Mouse (Mus musculus): ENCODE measurements at regions not wholly inside any gene's neighbourhood (a gene's known extent, or its start where the extent isn't known, plus 50 kb on each side); places are given as distances from the start of the nearest gene placed in this dataset.

DNA sequence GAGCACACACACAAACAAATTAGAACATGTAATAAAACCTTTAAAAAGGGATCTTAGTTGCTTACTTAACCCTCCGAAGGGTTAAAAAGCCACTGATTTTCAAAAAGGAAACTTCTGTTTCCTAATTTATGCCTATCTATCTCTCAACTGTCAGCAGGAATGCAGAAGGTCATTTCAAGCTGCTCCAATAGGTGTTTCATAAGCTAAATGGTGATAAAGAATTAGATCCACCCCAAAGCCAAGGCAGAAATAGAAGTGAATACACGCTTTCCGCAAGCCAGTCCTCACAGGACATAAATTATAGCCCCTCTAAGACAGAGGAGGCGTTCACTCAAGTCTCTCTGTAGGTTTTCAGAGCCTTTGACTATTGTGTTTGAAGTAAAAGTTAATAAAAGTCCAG lies 112.2 kb downstream of the Rab11fip2 start:
- 68% methylated on average over 4 of the region's 4 CpGs for WGBS
- Histone ChIP-seq H3K36me3 (no peaks in the 10 kb centered on the region), H3K27ac (no peak overlapping the region), H3K4me3 (replicated peaks) (no peak overlapping the region), H3K4me1 (no peaks in the 10 kb centered on the region), H3K27me3 (replicated peaks) (no peaks in the 10 kb centered on the region), H3K9ac (no peak overlapping the region), H3K9me3 (no peaks in the 10 kb centered on the region), H3K4me2 (no peak overlapping the region)
- ATAC-seq (ENCODE audit: insufficient read depth, low FRiP score, low read depth) = no peak

DNA sequence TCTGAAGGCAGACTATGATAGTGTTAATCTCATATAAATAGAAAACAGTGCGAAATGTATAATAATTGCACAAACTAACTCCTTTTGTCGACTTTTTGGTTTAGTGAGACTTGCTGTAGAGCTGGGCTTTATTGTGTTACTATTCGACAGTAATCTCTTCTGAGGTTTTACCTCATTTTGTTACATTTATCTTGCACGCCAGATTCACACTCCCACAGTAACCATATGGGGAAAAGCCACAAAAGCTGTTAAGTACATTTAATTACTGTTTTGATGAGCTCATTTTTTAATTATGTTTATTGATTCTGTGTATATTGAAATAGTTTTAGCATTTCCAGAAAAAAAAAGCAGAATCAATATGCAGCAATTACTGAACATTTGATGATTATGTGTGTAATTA lies 106.3 kb downstream of the Rab11fip2 start:
- H3K27me3 ChIP-seq (replicated peaks) = no peaks in the 10 kb centered on the region
- H3K9me3 ChIP-seq = no peaks in the 10 kb centered on the region
- no peaks in the 10 kb centered on the region for H3K36me3 ChIP-seq
- no peak overlapping the region for H3K9ac ChIP-seq
- no peak overlapping the region for H3K4me3 ChIP-seq (replicated peaks)
- ATAC-seq (ENCODE audit: insufficient read depth, low FRiP score, low read depth) = no peak
- no peak overlapping the region for H3K4me2 ChIP-seq
- no peaks in the 10 kb centered on the region for H3K4me1 ChIP-seq
- WGBS = 76% methylated on average over 4 of the region's 4 CpGs
- H3K27ac ChIP-seq = no peak overlapping the region

DNA sequence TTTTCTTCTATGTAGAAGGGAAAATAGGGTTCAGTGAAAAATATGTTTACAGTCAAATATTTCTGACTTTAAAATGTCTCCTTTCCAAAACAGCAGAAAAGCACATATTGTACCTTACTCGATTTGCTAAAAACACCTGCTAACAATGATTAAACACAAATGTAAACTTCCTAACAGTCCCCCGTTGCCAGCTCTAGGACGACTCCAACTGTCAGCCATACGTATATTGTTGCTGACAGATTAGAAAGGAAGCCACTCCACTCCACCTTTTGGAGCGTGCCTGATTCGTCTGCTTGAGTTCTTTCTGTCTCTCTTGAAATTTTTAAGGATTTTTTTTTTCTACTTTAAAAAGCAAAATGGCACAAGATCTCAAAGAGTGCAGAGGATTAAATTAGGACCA lies 105.8 kb downstream of the Rab11fip2 start:
- H3K4me3 ChIP-seq (replicated peaks) = no peak overlapping the region
- H3K27ac ChIP-seq = no peak overlapping the region
- no peak overlapping the region for H3K4me2 ChIP-seq
- no peak overlapping the region for H3K9ac ChIP-seq
- no peaks in the 10 kb centered on the region for H3K36me3 ChIP-seq
- H3K27me3 ChIP-seq (replicated peaks) = no peaks in the 10 kb centered on the region
- WGBS = 33% methylated on average over 6 of the region's 6 CpGs
- no peaks in the 10 kb centered on the region for H3K4me1 ChIP-seq
- H3K9me3 ChIP-seq = no peaks in the 10 kb centered on the region
- ATAC-seq (ENCODE audit: insufficient read depth, low FRiP score, low read depth) = no peak

DNA sequence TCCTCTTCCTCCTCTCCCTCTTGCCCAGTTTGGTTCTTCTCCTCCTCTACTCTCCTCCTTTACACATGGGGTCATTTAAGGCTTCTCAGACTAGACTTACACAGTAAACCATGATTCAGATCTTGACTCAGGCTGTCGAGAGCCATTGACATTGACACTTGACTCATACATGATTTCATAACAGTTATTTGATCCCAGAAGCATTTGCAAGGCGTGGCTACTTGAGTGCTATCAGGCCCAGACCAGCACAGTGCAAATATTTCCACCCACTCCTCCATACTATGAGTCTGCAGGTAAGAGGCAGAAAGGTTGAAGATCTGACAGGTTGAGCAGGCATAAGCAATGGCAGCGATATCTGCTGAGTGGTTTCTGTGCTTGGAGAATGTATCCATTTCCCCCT lies 99.2 kb downstream of the Rab11fip2 start:
- no peak overlapping the region for H3K27ac ChIP-seq
- 61% methylated on average over 3 of the region's 3 CpGs for WGBS
- H3K4me2 ChIP-seq = no peak overlapping the region
- H3K36me3 ChIP-seq = no peaks in the 10 kb centered on the region
- ATAC-seq (ENCODE audit: insufficient read depth, low FRiP score, low read depth) = peak; percentile 75; the same call in 1 of the 2 replicates
- no peaks in the 10 kb centered on the region for H3K9me3 ChIP-seq
- no peaks in the 10 kb centered on the region for H3K27me3 ChIP-seq (replicated peaks)
- no peak overlapping the region for H3K9ac ChIP-seq
- no peak overlapping the region for H3K4me3 ChIP-seq (replicated peaks)
- H3K4me1 ChIP-seq = no peaks in the 10 kb centered on the region

DNA sequence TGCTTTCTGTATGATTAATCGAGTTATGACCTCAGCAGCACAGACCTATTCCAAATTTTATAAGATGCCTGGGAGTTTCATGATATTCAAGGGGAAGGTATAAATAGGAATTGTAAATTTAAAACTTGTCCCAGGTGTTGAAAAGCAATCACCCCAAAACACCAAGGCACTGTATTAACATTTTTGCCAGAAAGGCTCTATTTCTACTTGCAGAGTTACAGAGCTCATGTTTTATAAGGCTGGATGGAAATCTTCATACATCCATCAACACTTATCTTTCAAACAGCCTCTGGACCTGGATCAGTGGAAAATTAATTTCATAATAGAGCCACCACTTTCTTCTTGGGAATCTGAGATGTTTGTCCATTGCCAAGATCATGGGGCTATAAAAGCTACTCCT lies 96.6 kb downstream of the Rab11fip2 start:
- H3K27ac ChIP-seq = no peak overlapping the region
- H3K9me3 ChIP-seq = no peaks in the 10 kb centered on the region
- H3K4me1 ChIP-seq = no peaks in the 10 kb centered on the region
- no peak overlapping the region for H3K9ac ChIP-seq
- ATAC-seq (ENCODE audit: insufficient read depth, low FRiP score, low read depth) = no peak
- no peaks in the 10 kb centered on the region for H3K27me3 ChIP-seq (replicated peaks)
- no peak overlapping the region for H3K4me2 ChIP-seq
- no peak overlapping the region for H3K4me3 ChIP-seq (replicated peaks)
- H3K36me3 ChIP-seq = no peaks in the 10 kb centered on the region
- 82% methylated on average over 1 of the region's 1 CpGs for WGBS

DNA sequence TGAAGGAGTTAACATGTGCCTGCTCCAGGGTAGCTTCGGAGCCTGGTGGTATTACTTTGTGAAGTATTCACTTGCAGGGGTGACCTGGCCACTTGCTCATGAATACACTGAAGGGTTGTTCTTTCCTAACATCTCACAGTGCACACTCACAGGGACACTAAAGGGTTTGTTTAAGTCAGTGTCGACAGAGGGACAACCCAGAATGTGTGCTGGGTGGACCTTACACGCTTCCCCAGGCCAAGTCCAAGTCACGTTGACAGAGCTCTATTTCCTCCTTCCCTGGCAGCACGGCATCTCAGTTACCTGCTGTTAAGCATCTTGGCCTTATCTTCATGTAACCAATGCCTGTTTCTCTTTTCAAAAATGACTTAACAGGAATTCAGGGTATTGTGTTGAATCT lies 92.8 kb downstream of the Rab11fip2 start:
- Histone ChIP-seq H3K27ac (no peak overlapping the region), H3K4me1 (no peaks in the 10 kb centered on the region), H3K36me3 (no peaks in the 10 kb centered on the region), H3K9ac (no peak overlapping the region), H3K9me3 (no peaks in the 10 kb centered on the region), H3K4me2 (no peak overlapping the region), H3K27me3 (replicated peaks) (no peaks in the 10 kb centered on the region), H3K4me3 (replicated peaks) (no peak overlapping the region)
- WGBS = 54% methylated on average over 5 of the region's 5 CpGs
- no peak for ATAC-seq (ENCODE audit: insufficient read depth, low FRiP score, low read depth)

DNA sequence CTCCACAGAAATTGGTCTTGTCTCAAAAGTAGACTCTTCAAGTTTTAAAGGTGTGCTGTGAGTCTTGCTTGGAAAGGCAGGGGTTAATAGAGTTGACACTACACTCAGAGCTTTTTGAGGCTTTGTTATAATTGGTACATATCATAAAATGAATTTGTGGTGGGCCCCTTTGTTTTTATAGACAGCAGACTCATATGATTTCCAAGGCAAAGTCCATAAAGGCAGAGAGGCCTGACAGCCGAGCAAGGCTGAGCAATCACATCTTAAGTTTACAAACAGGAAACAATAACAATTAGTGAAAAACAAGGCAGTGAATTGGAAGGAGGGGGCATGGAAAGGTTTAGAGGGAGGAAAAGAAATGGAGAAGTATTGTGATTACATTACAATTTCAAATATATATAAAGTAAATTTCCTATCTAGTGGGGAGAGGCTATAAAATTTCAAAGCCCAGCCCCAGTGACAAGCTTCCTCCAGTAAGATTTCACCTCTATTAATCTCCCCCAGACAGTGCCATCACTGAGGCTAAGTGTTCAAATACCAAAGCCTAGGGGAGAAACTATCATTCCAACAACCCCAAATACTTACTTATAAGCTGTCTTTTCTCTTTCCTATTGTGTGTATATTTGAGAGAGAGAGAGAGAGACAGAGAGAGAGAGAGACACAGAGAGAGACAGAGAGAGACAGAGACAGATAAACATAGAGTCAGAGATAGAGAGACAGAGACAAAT lies 91.3 kb downstream of the Rab11fip2 start:
- no peak overlapping the region for H3K4me3 ChIP-seq (replicated peaks)
- no peak overlapping the region for H3K27ac ChIP-seq
- H3K27me3 ChIP-seq (replicated peaks) = no peaks in the 10 kb centered on the region
- H3K9ac ChIP-seq = no peak overlapping the region
- no peak for ATAC-seq (ENCODE audit: insufficient read depth, low FRiP score, low read depth)
- H3K4me1 ChIP-seq = no peaks in the 10 kb centered on the region
- H3K9me3 ChIP-seq = no peaks in the 10 kb centered on the region
- H3K36me3 ChIP-seq = no peaks in the 10 kb centered on the region
- no peak overlapping the region for H3K4me2 ChIP-seq
- WGBS = 38% methylated on average over 1 of the region's 1 CpGs

Measured in stomach, embryonic 15.5 days (tissue).